Mouse (Mus musculus) cerebellum, adult 2 months (tissue): ENCODE measurements around the gene Coq7. TPM values are rescaled to one million over a fixed set of nuclear protein-coding genes. Genes with fewer than 3 reads are reported as not detected.

Experiments
- DNase-seq, 2 experiments: peaks; one replicate each; pipeline ENCODE4 v3.0.0; 2021
- H3K27ac ChIP-seq: fragments of 200-500 bp; 2 replicates; pipeline ENCODE4 v1.5.1; 2012; ENCODE audit warnings: low read length, control low read depth, inconsistent platforms; ENCODE audit not compliant: insufficient read depth
- H3K27me3 ChIP-seq: fragments of 200-500 bp; 2 replicates; pipeline ENCODE4 v1.6.1; 2012; ENCODE audit warnings: inconsistent platforms, mild to moderate bottlenecking, low read length, moderate library complexity; ENCODE audit not compliant: control insufficient read depth, insufficient read depth
- H3K4me1 ChIP-seq: fragments of 200-500 bp; 2 replicates; pipeline ENCODE4 v1.6.1; 2011; ENCODE audit warnings: low read length; ENCODE audit not compliant: control insufficient read depth, insufficient read depth
- H3K4me3 ChIP-seq: fragments of 200-500 bp; replicated peaks from 2 replicates; pipeline ENCODE3; 2011; ENCODE audit warnings: mild to moderate bottlenecking, low read depth, low read length, control low read depth; ENCODE audit not compliant: insufficient read depth
- CTCF ChIP-seq: fragments of 200-500 bp; IDR thresholded peaks from 2 replicates; pipeline ENCODE4 v1.5.1; 2011; ENCODE audit warnings: low read depth, mild to moderate bottlenecking, control low read depth, low read length, moderate library complexity, borderline replicate concordance; ENCODE audit not compliant: insufficient read depth
- POLR2A ChIP-seq: fragments of 200-500 bp; IDR thresholded peaks from 2 replicates; pipeline ENCODE4 v1.6.1; 2011; ENCODE audit warnings: low read length, control low read depth, borderline replicate concordance; ENCODE audit not compliant: insufficient read depth
- WGBS: fragments of 180-500 bp; shearing (Covaris S2); methylation state at CpG from one replicate; pipeline ENCODE4 v1.1.7; 2018; 5-methylcytosine and 5-hydroxymethylcytosine counted together
- polyA plus RNA-seq: library from polyadenylated mRNA; depleted of rRNA; stranded (reverse); fragments of >200 nt; gene quantifications from 2 replicates; pipeline ENCODE4 v1.2.3, GENCODE M21; 2012; rRNA removed

Gene Coq7
- polyA plus RNA-seq: 82.5 and 93.2 TPM in 2 replicates

DNA sequence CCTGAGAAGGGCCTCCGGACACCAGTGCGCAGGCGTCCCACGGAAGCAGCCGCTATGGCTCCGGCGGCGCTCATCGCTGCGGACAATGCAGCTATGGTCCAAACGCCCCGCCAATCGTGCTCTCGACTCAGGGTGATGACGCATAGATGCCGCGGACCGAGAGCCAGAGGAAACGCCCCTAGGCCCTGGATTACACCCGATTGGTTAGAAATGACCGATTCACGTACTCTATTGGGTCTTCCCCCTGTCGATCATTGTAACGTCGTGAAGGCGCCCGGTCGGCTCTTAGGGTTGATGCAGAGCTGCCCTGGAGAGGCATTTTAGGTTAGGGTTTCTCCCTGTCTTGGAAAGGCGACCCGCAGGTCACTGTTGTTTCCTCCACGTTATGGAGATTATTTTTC, at the start of gene Coq7:
Coq7 (minus strand) TSS at position 179 of the 401 bp plus-strand sequence.
- H3K27ac ChIP-seq: peak within 1 kb of the TSS; percentile 100
- peak; percentile 91; the same call in 1 of the 2 replicates for TF ChIP-seq POLR2A
- no peak for TF ChIP-seq CTCF
- peak within 1 kb of the TSS; percentile 74 for H3K4me3 ChIP-seq
- no peaks in the 10 kb centered on the region for H3K27me3 ChIP-seq
- peak; percentile 96 to 97 for DNase-seq
- WGBS: under 1% methylated on average over 31 of the region's 31 CpGs
- no peaks in the 10 kb centered on the region for H3K4me1 ChIP-seq

- WGBS: 49% methylated on average over 2 of the region's 2 CpGs
- H3K4me3 ChIP-seq: no peak overlapping the region
- TF ChIP-seq CTCF (no peak), POLR2A (no peak)
- no peak for DNase-seq
- no peaks in the 10 kb centered on the region for H3K27me3 ChIP-seq
- no peak overlapping the region for H3K27ac ChIP-seq
- peaks cover 10% of the 10 kb centered on the region for H3K4me1 ChIP-seq
These were observed 46.8 kb upstream of the Coq7 start for GRCm38 (mm10) chr7:118579938-118580337.

- TF ChIP-seq CTCF (no peak), POLR2A (no peak)
- Histone ChIP-seq H3K4me3 (no peak overlapping the region), H3K4me1 (peaks cover 12% of the 10 kb centered on the region; the same call in 1 of the 2 replicates), H3K27me3 (no peaks in the 10 kb centered on the region), H3K27ac (peak overlapping the region; percentile 69; the same call in 1 of the 2 replicates)
- WGBS: 62% methylated on average over 3 of the region's 3 CpGs
- no peak for DNase-seq
These were observed 45.1 kb upstream of the Coq7 start for GRCm38 (mm10) chr7:118578269-118578668.

- Histone ChIP-seq H3K4me3 (no peak overlapping the region), H3K4me1 (peaks cover 14% of the 10 kb centered on the region), H3K27me3 (no peaks in the 10 kb centered on the region), H3K27ac (no peak overlapping the region)
- DNase-seq: no peak
- TF ChIP-seq CTCF (no peak), POLR2A (no peak)
- 25% methylated on average over 5 of the region's 5 CpGs for WGBS
These were observed 38.9 kb upstream of the Coq7 start for GRCm38 (mm10) chr7:118572039-118572438.

- 60% methylated on average over 5 of the region's 5 CpGs for WGBS
- no peak for DNase-seq
These were observed 38.2 kb upstream of the Coq7 start for GRCm38 (mm10) chr7:118571350-118571749.

GRCm38 (mm10) chr7:118569121-118569543, 36.0 kb upstream of the Coq7 start:
- 51% methylated on average over 6 of the region's 6 CpGs for WGBS
- TF ChIP-seq POLR2A (no peak), CTCF (no peak)
- DNase-seq: peak in 1 of 2 experiments; percentile 29

More at GRCm38 (mm10) chr7:118571350-118571749, 38.2 kb upstream of the Coq7 start:
- TF ChIP-seq CTCF: no peak
- no peak for TF ChIP-seq POLR2A
- no peak overlapping the region for H3K4me3 ChIP-seq
- no peak overlapping the region; the same call in 1 of the 2 replicates for H3K27ac ChIP-seq
- H3K27me3 ChIP-seq: no peaks in the 10 kb centered on the region
- peaks cover 18% of the 10 kb centered on the region for H3K4me1 ChIP-seq

GRCm38 (mm10) chr7:118554290-118554689, 21.1 kb upstream of the Coq7 start:
- no peak for DNase-seq
- Histone ChIP-seq H3K4me1 (no peaks in the 10 kb centered on the region), H3K4me3 (no peak overlapping the region), H3K27me3 (no peaks in the 10 kb centered on the region), H3K27ac (no peak overlapping the region)
- no peak for TF ChIP-seq CTCF
- no peak for TF ChIP-seq POLR2A
- WGBS: 45% methylated on average over 2 of the region's 2 CpGs

More at GRCm38 (mm10) chr7:118569121-118569543, 36.0 kb upstream of the Coq7 start:
- Histone ChIP-seq H3K27ac (peak overlapping the region; percentile 53; the same call in 1 of the 2 replicates), H3K4me3 (no peak overlapping the region), H3K27me3 (no peaks in the 10 kb centered on the region), H3K4me1 (peaks cover 20% of the 10 kb centered on the region)

DNA sequence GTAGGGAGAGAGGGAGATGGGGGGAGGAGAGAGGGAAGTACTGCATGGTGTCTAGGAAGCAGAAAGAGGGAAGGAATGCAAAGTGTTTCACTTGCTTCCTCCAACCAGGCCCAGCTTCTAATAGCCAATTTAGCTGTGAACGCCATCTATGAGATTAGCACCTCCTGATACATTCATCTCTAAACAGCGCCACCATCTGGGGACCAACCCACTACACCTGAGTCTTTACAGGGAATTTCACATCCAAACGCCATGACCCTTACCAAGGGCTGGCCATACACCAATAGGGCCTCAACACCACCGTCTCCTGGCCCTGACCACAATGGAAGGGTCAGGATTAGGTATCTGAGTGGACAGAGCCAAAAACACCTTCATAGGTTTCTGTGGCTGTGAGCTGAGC, 20.7 kb upstream of the Coq7 start:
- no peak overlapping the region for H3K4me3 ChIP-seq
- TF ChIP-seq POLR2A: no peak
- no peak for TF ChIP-seq CTCF
- no peak for DNase-seq
- H3K27me3 ChIP-seq: no peaks in the 10 kb centered on the region
- WGBS: 76% methylated on average over 4 of the region's 4 CpGs
- H3K4me1 ChIP-seq: no peaks in the 10 kb centered on the region
- no peak overlapping the region for H3K27ac ChIP-seq
